Mouse (Mus musculus) T-helper 2 cell (primary cell): ENCODE measurements at regions not wholly inside any gene's neighbourhood (a gene's known extent, or its start where the extent isn't known, plus 50 kb on each side); places are given as distances from the start of the nearest gene placed in this dataset.

Experiments used
- in situ Hi-C: fragments of 300-600 bp; cut with MboI, MseI; formaldehyde crosslinking; loops from one replicate; pipeline ENCODE4 v1.15.1; 2025; ENCODE audit warnings: high pct_unique_total_duplicates

- in situ Hi-C loops: no loop called here
Measured at GRCm38 (mm10) chr13:72691783-72692729, 63.4 kb downstream of the Irx2 start.

DNA sequence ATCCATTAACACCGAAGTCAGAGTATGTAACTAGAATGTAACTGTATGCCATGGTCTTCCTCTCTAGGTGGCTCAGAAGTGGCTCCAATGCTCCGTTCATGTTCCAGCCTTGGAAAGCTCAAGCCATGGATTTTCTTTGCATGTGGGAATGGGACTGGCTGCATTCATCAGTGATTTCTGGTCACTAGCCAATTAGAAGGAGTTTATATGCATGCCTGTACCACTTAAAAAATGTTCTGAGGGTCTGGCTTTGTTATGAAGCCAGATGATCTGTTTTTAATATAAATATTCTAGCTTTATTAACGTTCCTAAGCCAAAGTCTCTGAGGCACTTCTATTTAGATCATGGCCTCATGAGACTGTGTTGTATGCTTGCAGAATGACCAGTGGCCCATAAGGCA is 78.8 kb downstream of the Irx2 start:
- in situ Hi-C loops: no loop called here

DNA sequence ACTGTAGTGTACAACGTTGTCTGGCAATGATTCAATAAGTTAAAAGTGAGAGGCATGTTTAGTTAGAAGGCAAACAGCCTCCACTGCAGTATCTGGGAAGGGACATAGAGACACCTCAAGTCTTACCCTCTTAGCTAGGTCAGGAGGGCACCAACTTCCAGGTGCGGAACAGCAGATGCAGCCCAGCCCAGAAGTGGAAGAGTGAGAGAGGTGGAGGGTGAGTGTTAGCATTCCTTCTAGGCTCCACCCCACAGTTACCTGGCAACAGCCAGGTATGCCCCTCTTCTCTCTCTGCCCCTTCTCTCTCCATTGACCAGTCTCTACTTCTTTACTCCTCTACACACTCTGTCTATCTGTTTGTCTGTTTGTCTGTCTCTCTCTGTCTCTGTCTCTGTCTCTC is 80.1 kb downstream of the Irx2 start:
- in situ Hi-C loops: no loop called here

- in situ Hi-C loops: no loop called here
Measured at GRCm38 (mm10) chr13:72710051-72710450, 81.4 kb downstream of the Irx2 start.

- in situ Hi-C loops: no loop called here
Measured at GRCm38 (mm10) chr13:72711136-72711535, 82.5 kb downstream of the Irx2 start.

- in situ Hi-C loops: no loop called here
Measured at GRCm38 (mm10) chr13:72711842-72712330, 83.3 kb downstream of the Irx2 start.

- in situ Hi-C loops: no loop called here
Measured at GRCm38 (mm10) chr13:72714793-72715192, 86.2 kb downstream of the Irx2 start.

GRCm38 (mm10) chr13:72715959-72716680 is 87.5 kb downstream of the Irx2 start:
- in situ Hi-C loops: no loop called here

- in situ Hi-C loops: no loop called here
Measured at GRCm38 (mm10) chr13:72727126-72727525, 98.5 kb downstream of the Irx2 start.

- in situ Hi-C loops: no loop called here
Measured at GRCm38 (mm10) chr13:72735916-72736315, 107.3 kb downstream of the Irx2 start.

DNA sequence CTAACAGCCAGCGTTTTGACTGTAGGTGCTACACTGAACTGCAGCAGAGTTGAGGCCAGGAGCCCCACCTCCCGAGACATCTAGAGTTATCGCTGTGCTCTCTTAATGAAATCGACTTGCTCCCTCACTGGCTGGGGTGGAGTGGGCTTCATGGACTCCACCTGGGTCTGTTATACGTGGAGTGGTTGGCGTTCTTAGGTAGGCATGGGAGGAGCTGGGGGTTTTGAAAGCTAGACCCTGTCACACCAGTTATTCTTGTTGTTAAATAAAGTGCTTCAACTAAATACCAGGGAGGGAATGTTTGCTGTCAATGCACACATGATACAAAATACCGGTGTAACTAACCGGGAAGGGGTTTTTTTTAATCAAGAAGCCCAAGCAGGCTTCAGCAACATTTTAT is 108.4 kb downstream of the Irx2 start:
- in situ Hi-C loops: no loop called here

DNA sequence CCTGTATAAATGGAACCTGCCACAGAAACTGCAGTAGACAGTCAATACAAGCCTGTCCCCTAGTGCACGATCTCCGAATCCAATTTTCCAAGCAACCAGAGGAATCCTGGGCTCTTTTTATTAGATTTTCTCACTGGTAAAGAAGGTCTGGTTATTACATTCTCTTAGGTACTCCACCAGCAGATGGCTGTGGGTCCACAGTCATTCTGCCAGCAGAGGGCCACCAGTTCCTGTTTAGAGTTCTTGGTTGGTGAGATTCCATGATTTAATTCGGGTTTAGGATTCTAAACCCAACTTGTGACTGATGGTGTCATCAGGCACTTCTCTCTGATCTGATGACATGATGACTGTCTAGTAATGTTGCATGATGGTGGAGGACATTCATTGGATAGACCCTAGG is 118.6 kb downstream of the Irx2 start:
- in situ Hi-C loops: no loop called here

DNA sequence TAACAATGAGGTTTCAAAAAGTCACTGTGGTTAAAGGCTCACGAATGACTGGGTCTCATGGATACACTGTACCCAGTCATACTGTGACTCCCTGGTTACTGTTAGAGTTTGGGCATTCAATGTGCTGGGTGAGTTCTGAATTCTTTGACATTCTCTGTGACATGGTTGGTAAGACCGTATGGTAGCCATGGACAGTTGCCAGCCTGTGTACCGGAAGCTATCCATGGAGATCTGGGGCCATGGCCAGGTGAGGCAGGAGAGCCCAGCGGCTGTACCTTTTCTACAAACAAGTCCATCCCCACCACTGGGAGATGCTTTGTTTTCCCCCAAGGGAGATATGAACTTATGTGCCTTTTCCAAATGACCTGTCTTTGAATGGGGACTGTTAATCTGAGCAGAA is 126.4 kb downstream of the Irx2 start:
- in situ Hi-C loops: no loop called here

- in situ Hi-C loops: no loop called here
Measured at GRCm38 (mm10) chr13:72762481-72762880, 133.9 kb downstream of the Irx2 start.

DNA sequence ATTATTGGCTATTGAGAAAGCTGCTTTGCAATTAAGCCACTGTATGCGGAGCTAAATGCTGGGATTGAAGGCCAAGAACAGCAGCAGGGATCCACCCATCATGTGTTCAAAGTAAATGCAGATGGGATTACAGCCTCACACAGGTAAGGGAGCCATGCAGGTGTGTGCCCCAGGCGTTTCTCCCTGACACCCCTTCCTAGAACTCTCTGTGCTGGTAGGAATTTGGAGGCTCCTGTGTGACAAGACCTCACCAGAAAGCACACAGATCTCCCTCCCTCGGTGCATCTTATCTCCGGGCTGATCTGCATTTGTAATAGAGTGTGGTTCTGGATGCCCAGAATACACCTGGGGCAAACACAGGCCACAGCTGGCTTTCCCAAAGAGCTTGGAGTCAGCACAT is 134.7 kb downstream of the Irx2 start:
- in situ Hi-C loops: no loop called here

- in situ Hi-C loops: no loop called here
Measured at GRCm38 (mm10) chr13:72767306-72767705, 138.7 kb downstream of the Irx2 start.

DNA sequence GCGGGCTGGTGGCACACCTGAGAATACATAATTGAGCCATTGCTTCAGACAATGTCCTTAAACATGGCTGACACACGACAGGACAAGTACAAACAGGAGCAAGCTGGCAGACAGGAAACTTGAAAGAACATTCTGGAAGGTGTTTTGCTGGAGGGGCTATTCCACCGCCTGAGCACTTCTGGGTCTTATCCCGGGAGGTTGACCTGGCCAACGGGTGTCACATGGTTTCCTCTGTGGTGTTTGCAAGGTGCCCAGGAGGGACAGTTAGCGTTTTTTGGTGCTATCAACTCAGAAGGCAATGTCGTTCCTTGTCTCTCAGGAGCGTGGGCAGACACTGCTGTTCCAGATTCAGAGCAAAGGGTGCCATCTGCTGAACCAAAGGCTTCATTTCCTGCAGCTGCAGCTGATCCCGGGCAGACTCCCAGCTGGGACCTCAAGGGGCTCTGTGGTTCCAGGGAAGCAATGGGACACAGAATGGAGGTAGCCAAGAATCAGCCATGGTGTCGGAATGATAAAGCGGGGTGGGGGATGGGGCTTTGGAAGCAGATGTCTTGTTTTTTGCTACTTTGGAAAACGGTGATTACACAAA is 140.5 kb downstream of the Irx2 start:
- in situ Hi-C loops: no loop called here

- in situ Hi-C loops: no loop called here
Measured at GRCm38 (mm10) chr13:72783026-72783726, 154.6 kb downstream of the Irx2 start.

DNA sequence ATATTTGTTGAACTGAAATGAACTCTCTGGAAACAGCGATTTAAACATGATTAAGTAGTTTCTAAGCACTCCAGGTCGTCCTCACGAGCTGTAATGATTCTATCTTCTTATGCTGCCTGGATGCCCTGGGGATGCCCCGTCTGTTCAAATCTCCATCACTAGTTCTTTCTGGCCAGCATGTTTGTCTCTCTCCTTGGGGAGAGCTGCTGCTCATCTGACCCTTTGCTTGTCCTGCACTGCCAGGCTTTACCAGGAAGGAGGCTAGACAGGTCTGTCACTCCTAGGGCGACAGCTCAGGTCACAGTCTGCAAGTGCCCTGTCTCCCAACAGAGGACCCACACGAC is 155.1 kb downstream of the Irx2 start:
- in situ Hi-C loops: no loop called here

- in situ Hi-C loops: no loop called here
Measured at GRCm38 (mm10) chr13:72792695-72793094, 164.1 kb downstream of the Irx2 start.

DNA sequence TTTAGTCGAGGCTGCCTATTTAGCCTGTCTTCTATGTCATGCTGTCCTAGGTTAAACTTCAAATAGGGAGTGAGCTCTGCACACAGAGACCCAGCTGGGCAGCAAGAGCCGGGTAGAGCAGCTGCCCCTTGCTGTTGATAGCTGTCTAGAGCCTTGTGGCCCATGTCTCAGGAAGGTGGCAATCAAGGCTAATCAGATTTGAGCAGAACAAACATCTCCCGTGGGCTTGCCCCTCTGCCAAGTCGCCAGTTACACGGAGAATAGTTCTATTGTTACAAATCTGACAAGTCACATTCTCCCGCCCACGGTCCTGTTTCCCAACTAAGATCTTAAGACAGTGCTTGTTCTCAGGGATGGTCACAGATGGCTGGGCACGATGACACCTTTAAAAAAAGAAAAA is 171.4 kb downstream of the Irx2 start:
- in situ Hi-C loops: no loop called here

DNA sequence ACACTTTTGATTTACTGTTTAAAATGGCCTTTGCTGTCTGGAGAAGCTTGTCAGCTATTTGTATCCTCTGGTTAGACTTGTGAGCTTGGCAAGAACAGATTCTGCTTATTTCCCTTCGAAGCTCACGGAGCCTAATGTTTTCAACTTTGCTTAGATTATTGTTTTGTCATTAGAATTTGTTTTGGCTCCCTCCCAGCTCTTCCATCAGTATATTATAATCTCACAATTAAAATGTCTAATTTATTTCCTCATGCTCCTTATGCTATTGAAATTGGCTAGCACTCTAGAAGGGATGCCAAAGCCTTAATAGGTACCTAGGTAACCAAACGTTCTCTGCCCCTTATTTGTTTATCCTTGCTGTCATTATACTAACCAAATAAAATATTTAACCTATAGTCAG is 171.9 kb downstream of the Irx2 start:
- in situ Hi-C loops: no loop called here
